Mouse (Mus musculus): ENCODE measurements around the gene Arhgap24. TPM values are rescaled to one million over a fixed set of nuclear protein-coding genes. Genes with fewer than 3 reads are reported as not detected.

The Arhgap24 gene
- total RNA-seq (2021), result 10 to 100 TPM; 17.4 to 23.9 TPM

DNA sequence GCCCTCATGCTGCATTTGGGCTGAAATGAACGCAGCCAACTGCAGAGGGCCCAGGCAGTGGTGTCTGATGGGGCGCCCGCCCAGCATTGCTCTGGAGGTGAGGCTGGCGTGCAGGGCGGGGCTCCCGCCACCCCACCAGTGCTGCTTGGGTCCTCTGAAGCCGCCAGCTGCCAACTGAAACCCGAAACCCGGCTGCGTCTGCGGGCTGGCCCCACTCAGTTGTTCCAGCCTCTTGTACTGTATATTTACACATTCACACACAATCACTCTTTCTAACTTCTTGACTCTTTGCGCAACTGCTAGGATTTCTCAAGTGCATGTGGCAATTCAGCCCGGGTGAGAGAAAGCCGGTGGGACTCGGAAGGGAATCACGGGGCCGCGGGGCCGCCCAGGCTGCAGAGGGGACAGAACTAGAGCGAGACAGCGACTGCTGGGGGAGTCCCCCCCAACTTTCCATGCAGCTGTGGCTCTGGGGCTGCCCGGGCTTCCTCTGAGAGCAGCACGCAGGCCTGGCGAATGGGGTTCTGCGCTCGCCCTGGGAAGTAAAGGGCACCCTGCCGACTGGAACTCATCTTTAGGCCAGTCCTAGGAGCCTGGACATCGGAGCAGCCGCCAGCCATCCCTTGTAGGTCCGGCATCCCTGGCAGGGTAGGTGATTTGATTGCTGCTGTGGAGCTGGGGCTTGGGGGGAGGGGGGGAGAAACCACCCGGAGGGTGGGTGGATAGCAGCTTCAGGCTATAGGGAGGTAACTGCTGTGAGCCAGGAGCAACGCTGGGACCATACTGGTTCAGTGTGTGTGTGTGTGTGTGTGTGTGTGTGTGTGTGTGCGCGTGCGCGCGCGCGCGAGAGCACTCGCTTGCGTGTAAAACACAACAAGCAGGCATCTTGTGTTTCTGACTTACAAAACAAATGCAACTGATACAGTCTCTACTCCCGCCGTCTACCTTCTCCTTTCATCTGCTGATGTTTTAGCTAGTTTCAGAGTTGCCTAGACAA lies at the start of gene Arhgap24:
Arhgap24 (plus strand) TSS at position 177 of the 997 bp plus-strand sequence.
- DNase-seq (ENCODE audit: low spot score), result peak; percentile 52

DNA sequence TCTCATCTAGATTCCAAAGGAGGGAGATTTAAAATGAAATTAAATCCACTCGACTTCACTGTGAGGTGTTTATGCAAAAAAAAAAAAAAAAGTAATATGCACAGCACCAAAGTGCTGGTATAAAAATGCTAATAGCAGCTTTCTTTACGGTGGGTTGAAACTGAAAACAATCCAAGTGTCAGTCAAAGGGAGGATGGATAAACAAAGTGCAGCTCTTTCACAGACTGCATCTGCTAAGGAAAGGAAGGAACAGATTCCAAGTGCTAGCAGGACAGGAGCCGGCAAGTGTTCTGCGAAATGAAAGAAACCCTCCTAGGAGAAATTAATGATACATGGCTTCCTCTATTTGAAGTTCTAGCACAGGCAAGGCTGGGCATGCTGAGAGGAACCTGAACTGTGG lies 47.0 kb upstream of the Arhgap24 start:
- intact Hi-C loops (cut with DNase I), result no loop called here

More for the DNA sequence above, at the start of gene Arhgap24:
- intact Hi-C loops (cut with DNase I), result no loop called here

DNA sequence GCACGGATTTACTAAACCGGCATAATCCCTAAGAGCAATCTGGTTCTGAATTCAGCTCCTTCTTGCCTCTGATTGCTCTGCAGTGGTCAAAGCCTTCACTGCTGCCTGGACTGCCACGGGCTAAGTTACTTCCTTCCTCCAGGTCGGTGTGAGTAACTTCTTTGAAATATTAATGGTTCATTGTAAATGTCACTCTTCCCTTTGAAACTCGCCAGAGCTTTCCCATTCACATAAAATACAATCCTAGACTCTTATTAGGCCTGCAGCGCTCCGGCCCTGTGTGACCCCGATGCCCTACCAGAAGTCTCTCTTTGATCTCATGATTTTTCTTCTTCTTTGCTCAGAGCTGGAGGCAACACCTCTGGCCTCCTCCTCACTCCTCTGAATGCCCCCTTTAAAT lies 44.6 kb upstream of the Arhgap24 start:
- DNase-seq (ENCODE audit: low spot score), result no peak
- intact Hi-C loops (cut with DNase I), result no loop called here

More for the DNA sequence above, 47.0 kb upstream of the Arhgap24 start:
- DNase-seq (ENCODE audit: low spot score), result no peak

DNA sequence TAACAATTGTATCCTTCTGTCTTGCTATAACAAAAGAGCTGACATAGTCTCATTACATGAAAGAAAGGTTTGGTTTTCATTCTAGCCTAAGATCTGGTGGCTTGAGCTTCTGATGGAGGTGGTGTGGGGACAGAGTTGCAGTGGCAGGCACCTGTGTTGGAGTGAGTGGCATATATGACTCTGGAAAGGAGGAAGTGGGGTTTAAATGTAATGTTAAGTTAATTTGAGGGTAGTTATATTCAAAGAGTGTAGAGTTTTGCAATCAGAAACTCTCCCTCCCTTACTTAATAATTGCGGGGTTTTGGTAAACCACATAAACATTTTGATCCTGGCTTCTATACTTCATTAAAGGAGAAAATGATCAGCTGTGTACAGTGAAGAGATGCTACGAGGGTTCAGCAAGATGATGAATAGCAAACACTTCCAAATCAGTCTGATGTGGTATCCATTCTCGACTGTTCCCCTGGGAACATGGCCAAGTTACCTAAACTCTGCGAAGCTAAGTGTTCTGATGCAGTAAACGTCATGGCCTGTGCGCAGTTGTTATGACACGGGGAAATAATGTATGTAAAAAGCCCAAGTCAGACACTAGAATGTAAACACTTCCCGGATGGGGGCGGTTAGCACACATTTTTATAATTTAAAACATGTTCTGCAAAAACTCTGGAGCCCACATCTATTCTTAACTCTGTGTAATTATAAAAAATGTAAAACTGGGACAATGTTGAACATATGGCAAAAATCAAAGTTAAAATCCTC lies 41.9 kb upstream of the Arhgap24 start:
- intact Hi-C loops (cut with DNase I), result no loop called here
- DNase-seq (ENCODE audit: low spot score), result no peak

DNA sequence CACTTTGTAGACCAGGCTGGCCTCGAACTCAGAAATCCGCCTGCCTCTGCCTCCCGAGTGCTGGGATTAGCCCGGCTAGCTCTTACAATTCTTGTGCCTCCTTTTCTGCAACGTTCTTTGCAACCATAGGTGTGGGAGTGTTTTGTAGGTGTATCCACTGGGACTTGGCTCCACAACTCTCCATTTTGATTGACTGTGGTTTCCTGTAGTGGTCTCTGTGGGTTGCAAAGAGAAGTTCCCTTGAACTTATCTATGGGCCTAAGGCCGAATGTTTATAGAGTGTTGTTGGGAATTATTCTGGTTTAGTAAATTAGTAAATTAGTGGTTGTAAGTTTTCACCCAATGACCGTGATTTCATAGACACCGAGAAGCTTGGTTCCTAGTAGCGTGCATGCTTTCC lies 33.8 kb upstream of the Arhgap24 start:
- intact Hi-C loops (cut with DNase I), result no loop called here
- no peak for DNase-seq (ENCODE audit: low spot score)

DNA sequence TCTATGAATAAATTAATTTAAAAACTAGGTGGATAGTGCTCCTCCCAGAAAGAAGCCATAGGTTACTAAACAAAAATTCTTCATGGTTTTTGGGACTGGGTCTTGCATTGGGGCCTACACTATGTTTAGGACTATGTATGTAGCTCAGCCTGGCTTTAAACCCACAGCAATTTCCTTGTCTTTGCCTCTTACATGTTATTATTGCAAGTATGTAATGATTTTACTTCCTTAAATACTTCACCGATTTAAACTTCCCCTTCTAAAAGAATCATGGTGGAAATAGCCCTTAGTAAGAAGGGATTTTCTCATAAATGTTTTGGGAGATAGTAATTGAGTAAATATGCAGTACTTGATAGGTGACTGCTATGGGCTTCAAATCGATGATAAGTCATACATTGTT lies 30.3 kb upstream of the Arhgap24 start:
- intact Hi-C loops (cut with DNase I), result no loop called here

DNA sequence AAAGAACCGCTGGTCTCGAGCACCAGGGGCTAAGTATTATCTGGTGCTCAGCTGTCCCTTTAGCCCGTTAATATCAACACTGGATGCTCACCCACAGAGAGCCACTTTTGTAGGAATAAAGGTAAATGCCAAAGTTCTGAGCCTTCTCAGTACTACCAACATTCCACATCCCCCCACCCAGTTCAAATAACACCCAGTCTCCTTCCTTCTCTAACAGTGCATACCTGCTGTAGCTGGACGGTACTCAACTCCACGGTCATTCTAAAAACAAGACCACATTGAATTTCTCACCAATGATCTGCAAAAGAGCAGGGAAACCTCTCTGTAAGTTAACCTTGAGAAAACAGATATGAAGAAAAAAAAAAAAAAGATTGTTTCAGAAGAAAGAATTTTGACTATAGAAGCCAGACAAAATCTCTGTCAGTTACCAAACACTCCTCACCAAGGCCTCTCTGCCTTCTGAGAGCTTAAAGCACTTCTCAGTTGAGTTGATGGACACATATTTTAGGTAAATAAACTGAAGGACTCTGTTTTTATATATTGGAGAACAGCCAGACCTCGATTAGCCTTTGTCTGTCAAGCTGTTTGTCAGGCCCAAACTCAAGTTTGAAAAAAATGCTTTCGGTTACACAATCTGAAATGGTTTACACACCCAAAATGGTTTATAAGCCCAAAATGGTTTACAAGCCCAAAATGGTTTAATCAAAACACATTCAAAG lies 29.0 kb upstream of the Arhgap24 start:
- no peak for DNase-seq (ENCODE audit: low spot score)
- intact Hi-C loops (cut with DNase I), result no loop called here

More for the DNA sequence above, 30.3 kb upstream of the Arhgap24 start:
- no peak for DNase-seq (ENCODE audit: low spot score)

DNA sequence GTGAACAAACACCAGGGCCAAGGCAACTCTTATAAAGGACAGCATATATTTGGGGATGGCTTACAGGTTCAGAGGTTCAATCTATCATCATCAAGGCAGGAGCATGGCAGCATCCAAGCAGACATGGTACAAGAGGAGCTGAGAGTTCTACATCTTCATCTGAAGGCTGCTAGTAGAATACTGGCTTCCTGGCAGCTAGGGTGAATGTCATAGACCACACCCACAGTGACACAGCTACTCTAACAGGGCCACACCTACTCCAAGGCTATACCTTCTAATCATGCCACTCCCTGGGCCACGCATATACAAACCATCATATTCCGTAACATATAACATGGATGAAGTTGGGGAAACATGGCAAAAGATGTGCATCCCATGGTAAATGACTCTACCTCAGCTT lies 27.9 kb upstream of the Arhgap24 start:
- no peak for DNase-seq (ENCODE audit: low spot score)
- intact Hi-C loops (cut with DNase I), result no loop called here

DNA sequence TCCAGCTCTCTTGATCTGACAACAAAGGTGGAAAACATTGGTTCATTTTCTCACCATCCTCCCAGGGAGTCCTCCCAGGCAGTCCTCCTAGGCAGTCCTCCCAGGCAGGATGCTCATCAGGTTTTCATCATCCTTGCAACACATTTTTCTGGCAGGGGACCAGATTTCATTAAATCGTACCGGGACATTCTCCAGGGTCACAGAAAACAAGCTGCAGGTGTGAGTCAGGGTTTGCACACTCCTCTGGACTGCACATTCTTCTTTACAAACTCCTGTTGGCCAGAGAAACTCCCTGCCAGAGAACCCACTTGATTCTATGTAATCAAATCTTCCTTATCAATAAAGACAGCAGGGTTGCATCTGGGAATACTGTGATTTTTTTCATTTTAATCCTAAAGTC lies 25.9 kb upstream of the Arhgap24 start:
- no peak for DNase-seq (ENCODE audit: low spot score)
- intact Hi-C loops (cut with DNase I), result no loop called here

DNA sequence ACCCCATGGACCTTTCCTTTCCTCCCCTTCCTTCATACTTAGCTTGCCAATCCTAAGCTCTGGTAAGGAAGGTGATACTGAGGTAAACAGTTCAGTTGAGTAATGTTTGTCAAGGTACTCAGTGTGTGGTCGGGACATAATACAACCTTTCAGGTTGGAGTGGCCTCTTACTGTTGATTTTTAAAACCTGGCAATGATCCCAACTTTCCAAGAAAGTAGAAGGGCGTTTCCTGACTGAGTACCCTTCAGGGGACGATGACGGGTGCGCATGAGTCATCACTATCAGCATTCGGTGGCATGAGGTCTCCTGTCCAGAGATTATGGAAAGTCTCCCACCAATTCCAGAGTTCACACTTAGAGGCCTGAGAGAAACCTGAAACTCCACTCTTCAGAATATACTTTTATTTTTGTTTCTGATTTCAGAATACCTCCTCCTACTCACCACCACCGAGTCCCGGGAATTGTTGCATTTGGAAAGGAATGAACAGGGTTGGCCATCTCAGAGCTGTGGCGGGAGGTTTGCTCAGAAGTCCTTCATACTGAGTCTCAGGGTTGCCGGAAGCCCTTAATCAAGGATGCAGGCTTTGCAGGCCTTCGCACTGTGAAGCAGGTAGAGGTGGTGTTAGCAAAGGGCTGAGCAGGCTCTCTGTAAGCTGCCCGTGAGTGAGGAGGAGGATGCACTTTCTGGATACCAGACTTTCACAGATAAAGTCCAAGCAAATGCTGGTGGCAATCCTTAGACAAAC lies 20.6 kb upstream of the Arhgap24 start:
- intact Hi-C loops (cut with DNase I), result no loop called here

DNA sequence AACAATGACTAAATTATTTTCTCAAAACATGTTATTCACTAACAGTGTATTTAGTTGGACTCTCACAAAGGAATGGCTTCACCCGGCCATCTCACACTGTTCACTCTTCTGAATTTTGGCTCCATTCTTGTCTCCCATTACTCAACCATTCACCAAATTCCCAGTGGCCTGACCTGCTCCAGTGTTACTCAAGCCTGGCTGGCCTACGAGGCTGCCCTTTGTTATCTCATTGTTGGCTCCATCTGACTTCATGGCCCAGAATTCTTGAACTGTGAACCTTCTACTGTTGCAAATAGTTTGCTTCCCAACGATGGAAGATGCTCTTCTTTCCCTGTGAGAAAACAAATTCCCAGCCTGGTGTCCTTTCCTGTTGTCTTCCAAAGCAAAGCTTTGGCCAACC lies 18.2 kb upstream of the Arhgap24 start:
- peak; percentile 16 for DNase-seq (ENCODE audit: low spot score)
- intact Hi-C loops (cut with DNase I), result no loop called here

More for the DNA sequence above, 20.6 kb upstream of the Arhgap24 start:
- DNase-seq (ENCODE audit: low spot score), result no peak

DNA sequence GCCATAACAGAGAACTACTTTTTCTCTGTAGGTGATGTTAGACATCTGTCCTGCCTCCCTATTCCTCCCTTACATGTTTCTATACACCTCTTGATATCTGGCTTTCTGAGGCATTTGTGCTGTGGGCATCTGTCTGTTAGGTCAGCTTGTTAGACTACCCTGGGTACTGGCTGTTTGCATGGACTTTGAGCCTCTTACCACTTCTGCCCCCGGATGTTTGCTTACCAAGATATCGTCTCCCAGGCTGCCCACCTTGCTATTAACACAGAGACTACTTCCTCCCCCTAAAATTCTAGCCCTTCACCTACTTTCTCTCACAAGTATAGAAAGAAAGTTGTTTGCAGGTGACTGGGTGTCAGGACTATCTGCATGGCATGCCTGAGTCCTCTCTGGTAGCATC lies 15.8 kb upstream of the Arhgap24 start:
- intact Hi-C loops (cut with DNase I), result no loop called here
- no peak for DNase-seq (ENCODE audit: low spot score)

DNA sequence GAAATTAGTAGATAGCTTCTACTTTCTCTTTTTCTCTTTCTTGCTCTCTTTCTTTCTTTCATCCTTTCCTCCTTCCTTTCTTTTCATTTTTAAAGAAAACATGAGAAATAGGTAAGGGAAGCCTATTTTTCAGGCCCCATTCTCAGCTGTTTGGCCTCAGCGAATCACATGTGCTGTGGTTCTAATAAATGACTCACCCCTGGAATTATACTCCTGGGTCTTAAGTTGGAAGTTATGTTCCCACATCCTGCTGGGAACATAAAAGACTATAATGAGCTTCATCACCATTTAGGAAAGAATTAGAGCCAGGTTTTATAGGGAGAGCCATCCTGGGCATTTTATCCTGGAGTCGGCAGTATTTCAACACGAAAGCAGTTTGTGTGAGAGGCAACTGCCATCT lies 12.9 kb upstream of the Arhgap24 start:
- no peak for DNase-seq (ENCODE audit: low spot score)
- intact Hi-C loops (cut with DNase I), result no loop called here

DNA sequence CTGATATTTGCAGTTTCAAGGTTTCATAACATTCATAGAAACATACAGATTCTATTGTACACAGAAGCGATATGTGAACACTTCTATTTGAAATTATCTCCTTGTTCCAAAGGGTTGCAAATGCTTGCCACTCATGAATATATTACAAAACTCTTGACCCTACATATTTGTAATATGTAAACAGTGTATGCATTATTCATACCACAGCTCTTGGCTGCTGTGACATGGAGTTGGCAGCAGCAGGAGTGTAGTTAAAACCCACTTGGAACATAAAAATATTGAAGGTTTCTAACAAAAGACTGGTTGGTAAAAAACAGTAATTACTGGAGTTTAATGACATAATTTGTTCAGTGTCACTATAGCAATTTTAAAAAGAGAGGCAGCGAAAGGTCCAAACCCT lies 10.9 kb upstream of the Arhgap24 start:
- intact Hi-C loops (cut with DNase I), result loop anchor here (10.0 kb wide), 1 partner anchor 215 kb away; no protein-coding TSS in a partner anchor
- no peak for DNase-seq (ENCODE audit: low spot score)

DNA sequence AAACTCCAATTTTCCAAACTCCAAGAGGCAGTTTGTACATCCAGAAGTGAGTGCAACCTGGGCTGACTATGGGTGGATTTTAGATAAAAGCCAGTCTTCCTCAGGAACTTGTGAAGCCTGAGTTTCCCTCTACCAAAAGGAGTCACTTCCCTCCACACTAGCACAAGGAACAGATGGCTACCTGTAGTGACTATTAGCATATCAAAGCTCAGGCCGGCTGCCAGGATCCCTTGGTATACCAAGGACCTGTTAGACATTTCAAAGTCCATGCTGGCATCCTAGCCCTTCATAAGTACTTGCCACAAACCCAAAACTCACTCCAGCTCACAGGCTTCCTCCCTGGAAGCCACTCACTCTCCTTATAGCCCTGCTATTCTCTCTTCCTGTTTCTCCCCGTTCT lies 3.1 kb upstream of the Arhgap24 start:
- DNase-seq (ENCODE audit: low spot score), result no peak
- intact Hi-C loops (cut with DNase I), result loop anchor here (10.0 kb wide), 1 partner anchor 207 kb away; no protein-coding TSS in a partner anchor

DNA sequence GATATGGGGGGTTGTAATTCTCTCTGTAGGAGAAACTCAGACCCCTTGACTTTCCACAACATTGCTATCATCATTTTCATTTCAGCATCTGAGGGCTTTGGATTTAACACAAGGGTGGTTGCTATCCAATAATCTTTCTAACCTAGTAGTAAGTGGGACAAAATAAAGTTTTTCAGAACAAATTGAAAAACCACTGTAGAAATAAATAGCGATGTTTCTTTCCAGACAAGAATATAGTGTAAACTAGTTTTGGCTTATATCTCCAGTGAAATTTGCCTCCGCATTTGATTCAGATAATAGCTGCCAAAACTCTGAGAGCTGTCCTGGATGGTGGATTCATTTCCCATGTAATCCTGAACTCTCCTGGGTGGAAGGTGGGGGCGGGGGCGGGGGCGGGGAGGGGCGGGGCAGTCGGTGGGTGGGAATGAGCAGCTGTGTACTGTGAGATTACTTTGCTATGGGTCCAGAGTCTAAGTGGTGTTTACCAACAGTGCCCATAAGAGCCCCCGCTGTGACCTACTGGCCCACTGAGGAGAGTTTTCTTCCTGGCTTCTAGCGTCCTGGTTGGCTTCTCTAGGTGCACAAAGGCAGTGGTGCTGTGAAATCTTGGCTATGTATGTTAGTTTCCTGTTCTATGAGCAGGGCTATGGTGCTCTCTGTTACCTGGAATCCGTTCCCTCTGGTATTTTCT lies 2.2 kb downstream of the Arhgap24 start:
- intact Hi-C loops (cut with DNase I), result no loop called here
- DNase-seq (ENCODE audit: low spot score), result no peak

DNA sequence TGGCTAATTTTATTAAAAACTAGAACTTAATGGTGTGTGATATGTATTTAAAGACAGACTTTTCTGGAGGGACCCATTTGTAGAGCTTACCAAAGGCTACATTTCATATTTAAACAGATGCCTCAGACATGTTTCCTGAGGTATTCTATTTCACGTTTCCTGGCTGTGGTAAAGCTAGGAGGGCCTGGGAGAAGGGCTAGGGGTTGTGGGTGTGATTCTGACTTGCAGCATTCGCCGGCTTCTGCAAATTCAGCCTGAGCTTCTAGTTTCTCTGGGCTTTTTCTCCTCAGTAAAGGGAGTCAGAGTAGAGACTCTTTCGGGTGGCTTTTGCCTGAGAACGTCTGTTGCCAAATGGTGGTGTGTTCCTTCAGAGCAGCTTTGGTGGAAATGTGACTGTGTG lies 10.4 kb downstream of the Arhgap24 start:
- DNase-seq (ENCODE audit: low spot score), result no peak
- intact Hi-C loops (cut with DNase I), result no loop called here

DNA sequence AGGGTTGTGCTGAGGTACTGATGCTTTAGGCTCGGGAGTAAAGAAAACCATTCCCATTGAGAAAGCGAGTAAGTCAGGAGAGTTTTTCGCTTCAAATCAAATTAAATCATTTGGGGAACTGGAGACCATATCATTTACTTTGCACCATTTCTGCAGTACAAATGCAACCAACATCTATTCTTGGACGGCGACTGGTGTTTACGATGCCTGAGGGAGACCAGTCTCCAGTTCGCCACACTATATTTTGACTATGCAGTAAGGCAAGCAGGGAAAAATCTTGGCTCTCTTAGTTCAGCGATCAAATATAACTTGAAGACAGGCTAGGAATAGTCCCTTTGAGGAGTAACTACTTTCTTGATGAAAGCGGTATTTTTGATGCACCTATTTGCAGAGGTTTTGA lies 11.0 kb downstream of the Arhgap24 start:
- intact Hi-C loops (cut with DNase I), result no loop called here

DNA sequence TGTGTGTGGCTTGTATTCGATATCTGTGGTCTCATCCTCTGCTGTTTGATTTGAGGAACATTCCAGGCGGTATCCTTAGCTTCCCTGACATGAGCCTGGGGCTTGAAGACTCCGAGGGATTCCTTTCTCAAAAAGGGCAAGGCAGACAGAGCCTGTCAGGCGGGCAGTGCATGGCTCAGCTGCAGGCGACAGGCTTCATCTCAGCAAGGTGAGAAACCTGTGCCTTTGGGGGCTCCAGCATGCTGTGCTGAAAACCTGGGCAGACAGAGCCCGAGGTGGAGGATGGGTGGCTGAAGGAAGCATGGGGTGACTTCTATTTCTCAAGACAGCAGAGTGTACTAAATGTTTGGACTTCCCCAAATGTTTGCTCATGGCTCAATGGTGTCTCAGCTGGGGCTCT lies 13.6 kb downstream of the Arhgap24 start:
- intact Hi-C loops (cut with DNase I), result no loop called here
- DNase-seq (ENCODE audit: low spot score), result no peak

More for the DNA sequence above, 11.0 kb downstream of the Arhgap24 start:
- DNase-seq (ENCODE audit: low spot score), result no peak

Data from heart, postnatal 25 days (tissue).